Mouse (Mus musculus) left cerebral cortex, adult 6 months (tissue): ENCODE data around the gene Ahsg. TPM values are rescaled to one million over a fixed set of nuclear protein-coding genes. Genes with fewer than 3 reads are reported as not detected.

Experiments used
- long read RNA-seq, 2 experiments: library from polyadenylated mRNA; unstranded; transcript quantifications; one replicate each; pipeline ENCODE4 v2.0.0; 2019 to 2020
- polyA plus RNA-seq: library from polyadenylated mRNA; unstranded; fragments of <200 nt; fragmentation: Nextera tagmentation; gene quantifications from 2 replicates; pipeline ENCODE4 v1.2.3, GENCODE M21; 2021

The Ahsg gene
- not detected in 2 replicates for polyA plus RNA-seq
- long read RNA-seq, experiment 1: 0 reads
- long read RNA-seq, experiment 2: 0 reads

DNA sequence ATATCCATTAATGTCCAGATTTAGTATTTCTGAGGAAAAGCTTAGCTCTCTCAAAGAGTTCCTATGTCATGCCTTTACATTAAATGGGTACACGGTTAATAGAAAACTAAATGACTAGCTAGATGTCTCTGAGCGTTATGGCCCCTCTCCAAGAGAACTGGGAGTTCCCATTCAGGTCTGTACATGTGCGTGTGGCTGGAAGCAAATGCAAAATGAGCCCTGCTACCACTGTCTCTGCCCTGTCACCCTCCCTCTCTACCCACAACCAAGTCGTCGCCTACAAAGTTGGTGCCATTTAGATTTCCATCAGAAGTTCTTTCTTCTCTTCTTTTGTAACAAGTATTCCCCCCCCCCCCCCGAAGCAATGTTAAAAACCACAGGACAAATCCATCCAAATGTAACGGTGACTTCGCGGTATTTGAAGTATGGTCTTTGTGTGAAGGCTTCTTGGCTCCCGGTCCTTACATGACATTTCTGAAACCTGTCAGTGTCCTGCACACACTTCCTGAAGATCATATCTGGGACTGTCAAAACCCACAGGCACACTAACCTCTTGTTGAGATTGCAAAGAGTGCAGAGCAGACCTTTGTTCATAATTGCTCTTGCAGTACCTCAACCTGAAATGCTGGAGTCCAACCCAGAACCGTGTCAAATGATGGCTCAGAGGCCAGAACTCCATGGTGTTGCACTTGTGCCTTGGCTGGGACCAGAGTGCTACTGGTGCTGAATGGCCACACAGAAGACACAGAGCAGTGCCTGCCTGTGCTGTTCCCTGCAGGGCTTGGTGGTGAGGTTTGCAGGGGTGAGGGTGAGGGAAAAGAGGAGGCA lies at the start of gene Ahsg:
Ahsg (plus strand) TSS at position 595 of the 828 bp plus-strand sequence.

DNA sequence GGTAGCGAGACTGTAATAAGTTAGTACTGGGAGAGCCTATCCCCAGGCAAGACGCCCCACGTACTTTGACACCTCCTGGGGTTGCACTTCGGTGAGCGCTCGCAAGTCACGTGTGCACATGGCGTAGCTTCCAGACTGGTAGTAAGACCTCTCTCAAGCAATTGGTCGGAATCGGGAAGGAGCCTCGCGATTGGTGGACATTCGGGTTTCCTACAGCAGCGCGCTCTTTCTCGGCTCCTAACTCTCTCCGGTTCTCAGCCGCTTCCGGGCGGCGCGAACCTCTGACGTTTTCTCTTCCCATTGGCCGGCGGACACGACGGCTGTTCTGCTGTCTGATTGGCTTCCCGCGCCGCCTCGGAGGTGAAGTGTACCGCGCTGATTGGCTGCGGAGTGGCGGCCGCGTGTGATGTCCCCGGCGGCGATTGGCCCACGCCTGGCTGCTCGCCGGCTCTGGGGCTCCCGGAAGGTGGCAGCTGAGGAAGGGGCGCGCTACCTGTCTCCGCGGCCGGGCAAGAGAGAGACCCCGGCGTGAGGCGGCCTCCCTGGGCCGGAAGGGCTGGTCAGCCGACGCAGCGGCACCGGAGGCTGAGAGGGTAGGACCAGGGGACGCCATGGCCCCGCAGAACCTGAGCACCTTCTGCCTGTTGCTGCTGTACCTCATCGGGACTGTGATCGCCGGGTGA lies 33.5 kb upstream of the Ahsg start, which contains the start of the genes Tbccd1 and Dnajb11:
Tbccd1 (minus strand) TSS at position 239 of the 683 bp plus-strand sequence.
Dnajb11 (plus strand) TSS at position 415 of the 683 bp plus-strand sequence.

DNA sequence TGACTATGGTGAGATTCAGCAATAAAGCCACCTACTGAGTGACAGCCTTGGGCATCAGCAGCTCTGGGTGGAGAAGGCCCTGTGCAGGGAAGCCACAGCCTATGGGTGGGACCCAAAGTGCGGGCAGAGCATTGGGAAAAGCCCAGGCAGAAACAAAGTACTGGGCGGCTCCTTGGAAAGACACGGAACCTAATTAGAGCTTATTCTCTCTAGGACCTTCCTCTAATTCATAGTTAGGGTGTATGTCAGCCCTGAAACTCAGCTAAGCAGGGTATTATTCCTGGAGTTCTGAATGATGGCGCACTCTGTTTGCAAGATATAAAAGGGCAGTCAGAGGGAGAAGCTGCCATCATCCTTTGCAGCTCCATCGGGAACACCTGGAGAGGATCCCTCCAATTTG lies 27.0 kb downstream of the Ahsg start, which contains the start of gene Fetub:
Fetub (plus strand) TSS at position 301 of the 400 bp plus-strand sequence.

Other genes with a start within 250 kb of the Ahsg start
- 26.3 and 31.6 TPM in 2 replicates for gene Dgkg, start 234.1 kb upstream of the Ahsg start, polyA plus RNA-seq
- gene Crygs, start 79.7 kb upstream of the Ahsg start, polyA plus RNA-seq: not detected in 2 replicates
- 9.8 and 11.0 TPM in 2 replicates for gene Tbccd1, start 33.6 kb upstream of the Ahsg start, polyA plus RNA-seq
- gene Dnajb11, start 33.4 kb upstream of the Ahsg start, polyA plus RNA-seq: 87.3 and 90.5 TPM in 2 replicates
- not detected in 2 replicates for gene Fetub, start 27.1 kb downstream of the Ahsg start, polyA plus RNA-seq
- not detected in 2 replicates for gene Hrg, start 59.8 kb downstream of the Ahsg start, polyA plus RNA-seq
- gene Kng2, start 138.2 kb downstream of the Ahsg start, polyA plus RNA-seq: 0.19 TPM in 1 of 2 replicates, not detected in the other
- gene Kng1, start 166.6 kb downstream of the Ahsg start, polyA plus RNA-seq: not detected in 2 replicates
- 873 and 1,249 TPM in 2 replicates for gene Eif4a2, start 216.2 kb downstream of the Ahsg start, polyA plus RNA-seq
- gene Rfc4, start 236.5 kb downstream of the Ahsg start, polyA plus RNA-seq: 15.0 and 20.4 TPM in 2 replicates